Comparison of ENCODE assay signal across 8 mouse cellular contexts in genomic region chr8:121130522-121130921, GRCm38 (mm10). TPM values are rescaled to one million over a fixed set of nuclear protein-coding genes. Genes with fewer than 3 reads are reported as not detected.
A peak's percentile ranks its signal among the peaks of the same experiment; 100 is the strongest.
DNase-seq lines count a peak whose midpoint lies in the region; ATAC-seq and TF ChIP-seq lines count a peak whose summit lies in the region.

No protein-coding gene starts in this region.

- no peaks in the 10 kb centered on the region for H3K9me3 ChIP-seq in embryonic facial prominence, embryonic 11.5 days (replicated peaks; ENCODE audit: control insufficient read depth, low read length)
- no peaks in the 10 kb centered on the region for H3K9me3 ChIP-seq in forebrain, embryonic 13.5 days (replicated peaks)

- H3K4me2 ChIP-seq in embryonic facial prominence, embryonic 11.5 days (ENCODE audit: low read depth, low read length) = no peak overlapping the region
- no peak overlapping the region for H3K4me2 ChIP-seq in forebrain, embryonic 13.5 days

- peak; percentile 29; the same call in 1 of the 2 replicates for TF ChIP-seq CTCF in lung, adult 2 months (IDR thresholded peaks at IDR 0.05; ENCODE audit: insufficient read depth, low read length)

- no peak for TF ChIP-seq POLR2A in lung, adult 2 months (IDR thresholded peaks at IDR 0.05; ENCODE audit: borderline replicate concordance, extremely low read depth, low read depth, low read length)

- peaks cover 4% of the 10 kb centered on the region for H3K4me1 ChIP-seq in lung, adult 2 months (ENCODE audit: control insufficient read depth, insufficient read depth, low read length)
- peaks cover 12% of the 10 kb centered on the region for H3K4me1 ChIP-seq in embryonic facial prominence, embryonic 11.5 days (ENCODE audit: control insufficient read depth, insufficient read depth, low read length)
- H3K4me1 ChIP-seq in forebrain, embryonic 13.5 days = peaks cover 17% of the 10 kb centered on the region

- ATAC-seq in cerebellum, adult (ENCODE audit: insufficient number of reproducible peaks, low FRiP score, low TSS enrichment) = no peak
- no peak for ATAC-seq in embryonic facial prominence, embryonic 11.5 days (replicated peaks; ENCODE audit: insufficient number of reproducible peaks, low FRiP score, low TSS enrichment, low read depth)
- ATAC-seq in forebrain, embryonic 13.5 days = no peak

- 38% methylated on average over 5 of the region's 5 CpGs for WGBS in lung, adult 2 months
- 26% methylated on average over 5 of the region's 5 CpGs for WGBS in embryonic facial prominence, embryonic 11.5 days
- 37% methylated on average over 5 of the region's 5 CpGs for WGBS in forebrain, embryonic 13.5 days

- H3K36me3 ChIP-seq in embryonic facial prominence, embryonic 11.5 days (replicated peaks; ENCODE audit: control insufficient read depth, insufficient read depth, low read depth, low read length) = no peaks in the 10 kb centered on the region
- no peaks in the 10 kb centered on the region for H3K36me3 ChIP-seq in forebrain, embryonic 13.5 days (ENCODE audit: poor library complexity, severe bottlenecking)

- no peak overlapping the region for H3K9ac ChIP-seq in embryonic facial prominence, embryonic 11.5 days (replicated peaks; ENCODE audit: low read length)
- H3K9ac ChIP-seq in forebrain, embryonic 13.5 days = no peak overlapping the region

- DNase-seq in cerebellum, postnatal 10 days = peak; percentile 48 to 59
- no peak for DNase-seq in lung, adult 2 months
- no peak for DNase-seq in lung, adult 18-20 months
- peak; percentile 77 for DNase-seq in embryonic facial prominence, embryonic 11.5 days (ENCODE audit: low spot score)
- peak; percentile 71 for DNase-seq in retina, embryonic 14.5 days (ENCODE audit: low spot score)
- DNase-seq in frontal cortex, postnatal 14 days (ENCODE audit: low spot score in 2 of 2) = no peak

- H3K4me3 ChIP-seq in lung, adult 2 months (replicated peaks; ENCODE audit: extremely low read depth, low read depth, low read length) = no peak overlapping the region
- H3K4me3 ChIP-seq in embryonic facial prominence, embryonic 11.5 days (ENCODE audit: low read depth, low read length) = no peak overlapping the region
- H3K4me3 ChIP-seq in forebrain, embryonic 13.5 days = no peak overlapping the region

- no peak overlapping the region for H3K27ac ChIP-seq in embryonic facial prominence, embryonic 11.5 days (replicated peaks; ENCODE audit: low read depth, low read length)
- no peak overlapping the region for H3K27ac ChIP-seq in forebrain, embryonic 13.5 days

- peaks cover 46% of the 10 kb centered on the region for H3K27me3 ChIP-seq in embryonic facial prominence, embryonic 11.5 days (ENCODE audit: control insufficient read depth, insufficient read depth, low read length)
- H3K27me3 ChIP-seq in forebrain, embryonic 13.5 days = peaks cover 78% of the 10 kb centered on the region

RNA-seq across cellular contexts. Expression of gene Foxl1, which starts 2.8 kb away (rescaled TPM):
- polyA plus RNA-seq in lung, adult 2 months (2012; rRNA removed) = 2.5 and 3.0 TPM in 2 replicates
- polyA plus RNA-seq in embryonic facial prominence, embryonic 11.5 days (2014; fragmentation: Nextera tagmentation; extraction: Ambion mirVana) = 4.4 and 4.7 TPM in 2 replicates
- 0.12 TPM in 1 of 2 replicates, not detected in the other for polyA plus RNA-seq in forebrain, embryonic 13.5 days (2015; fragmentation: Nextera tagmentation; extraction: Ambion mirVana)

RNA-seq across cellular contexts. Expression of gene Foxc2, which starts 14.6 kb away (rescaled TPM):
- polyA plus RNA-seq in lung, adult 2 months (2012; rRNA removed) = 1.4 and 1.6 TPM in 2 replicates
- polyA plus RNA-seq in embryonic facial prominence, embryonic 11.5 days (2014; fragmentation: Nextera tagmentation; extraction: Ambion mirVana) = 15.1 and 15.7 TPM in 2 replicates
- 0.79 and 0.90 TPM in 2 replicates for polyA plus RNA-seq in forebrain, embryonic 13.5 days (2015; fragmentation: Nextera tagmentation; extraction: Ambion mirVana)

RNA-seq across cellular contexts. Expression of gene Mthfsd, which starts 22.3 kb away (rescaled TPM):
- 44.7 and 51.6 TPM in 2 replicates for polyA plus RNA-seq in lung, adult 2 months (2012; rRNA removed)
- polyA plus RNA-seq in embryonic facial prominence, embryonic 11.5 days (2014; fragmentation: Nextera tagmentation; extraction: Ambion mirVana) = 50.0 and 52.5 TPM in 2 replicates
- 48.1 and 59.3 TPM in 2 replicates for polyA plus RNA-seq in forebrain, embryonic 13.5 days (2015; fragmentation: Nextera tagmentation; extraction: Ambion mirVana)

RNA-seq across cellular contexts. Expression of gene Foxf1, which starts 46.3 kb away (rescaled TPM):
- 194 and 406 TPM in 2 replicates for polyA plus RNA-seq in lung, adult 2 months (2012; rRNA removed)
- 19.6 and 24.5 TPM in 2 replicates for polyA plus RNA-seq in embryonic facial prominence, embryonic 11.5 days (2014; fragmentation: Nextera tagmentation; extraction: Ambion mirVana)
- 0.28 and 0.50 TPM in 2 replicates for polyA plus RNA-seq in forebrain, embryonic 13.5 days (2015; fragmentation: Nextera tagmentation; extraction: Ambion mirVana)

Comparison
In these comparisons a context has a peak if more than half of its experiments do, and no peak if none do; other contexts are left out.
1. DNase-seq: peak in cerebellum, postnatal 10 days (2 of 2), embryonic facial prominence, embryonic 11.5 days (single experiment) and retina, embryonic 14.5 days (single experiment); none in lung, adult 2 months (single experiment), lung, adult 18-20 months (0 of 2) and frontal cortex, postnatal 14 days (0 of 2).